Mouse (Mus musculus) mesoderm, embryonic 11.5 days (tissue): ENCODE results near the gene Abca2.

Source experiments
- DNase-seq: peaks from one replicate; pipeline ENCODE4 v3.0.0-alpha.2; 2012; ENCODE audit warnings: low read depth, low spot score

Abca2 gene

DNA sequence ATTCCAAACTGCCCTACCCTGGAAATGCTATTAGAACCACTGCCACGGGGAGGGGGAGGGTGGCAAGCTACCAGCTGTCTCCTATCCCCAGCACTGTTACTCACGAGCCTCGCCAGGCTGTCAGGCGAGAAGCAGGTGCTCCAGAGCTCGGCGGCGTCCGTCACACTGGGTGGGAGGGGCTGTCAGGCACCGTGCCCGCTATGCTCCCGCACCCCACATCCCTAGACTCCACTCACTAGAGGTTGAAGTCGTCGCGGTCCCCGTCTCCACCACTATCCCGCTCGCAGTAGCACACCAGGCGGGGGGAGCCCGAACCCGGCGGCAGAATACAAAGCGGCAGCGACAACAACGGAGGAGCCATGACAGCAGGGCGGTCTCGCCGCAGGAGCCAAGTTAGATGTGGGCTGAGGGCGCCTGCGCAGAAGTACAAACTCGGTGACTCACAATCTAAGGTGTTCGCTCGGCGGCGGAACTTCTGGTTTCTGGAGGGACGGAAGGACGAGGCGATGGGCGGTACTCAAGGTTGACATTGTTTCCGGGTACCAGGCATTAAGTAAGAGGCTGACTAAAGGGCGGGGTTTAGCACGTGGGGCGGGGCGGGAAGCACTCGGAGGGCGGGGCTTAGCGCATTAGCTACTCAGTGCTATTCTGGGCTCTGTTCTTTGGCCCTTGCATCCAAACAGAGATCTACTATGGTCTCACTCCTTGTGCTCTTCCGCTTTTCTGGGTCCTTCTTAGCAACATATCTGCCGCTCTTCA, 32.2 kb downstream of the Abca2 start, which contains the start of gene Paxx:
Gene Paxx, minus strand, starts transcription at position 544 of the 759 bp plus-strand sequence.
- peak; percentile 93 for DNase-seq

DNA sequence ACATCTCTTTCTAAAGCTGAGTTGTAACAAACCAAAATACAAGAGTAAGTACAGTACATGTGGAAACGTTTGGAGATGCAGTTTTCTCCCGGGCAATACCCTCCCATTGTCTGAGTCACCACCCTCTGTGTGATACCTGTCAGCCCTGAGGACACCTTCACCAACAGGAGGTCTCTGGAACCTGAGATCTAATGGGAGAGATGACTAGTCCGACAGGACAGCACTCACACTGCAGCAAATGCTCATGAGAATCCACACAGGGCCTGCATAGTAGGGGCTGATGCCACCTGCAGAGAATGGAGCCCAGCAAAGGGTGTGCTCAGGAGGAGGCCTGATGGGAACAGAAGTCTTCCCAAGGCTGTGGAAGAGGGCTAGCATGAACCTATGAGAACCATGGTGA, 32.9 kb downstream of the Abca2 start:
- DNase-seq: no peak

GRCm38 (mm10) chr2:25463630-25464029, 35.1 kb downstream of the Abca2 start:
- no peak for DNase-seq

GRCm38 (mm10) chr2:25465256-25465655, 36.8 kb downstream of the Abca2 start:
- DNase-seq: no peak

GRCm38 (mm10) chr2:25465816-25466635, 37.5 kb downstream of the Abca2 start:
- peak; percentile 4 for DNase-seq

DNA sequence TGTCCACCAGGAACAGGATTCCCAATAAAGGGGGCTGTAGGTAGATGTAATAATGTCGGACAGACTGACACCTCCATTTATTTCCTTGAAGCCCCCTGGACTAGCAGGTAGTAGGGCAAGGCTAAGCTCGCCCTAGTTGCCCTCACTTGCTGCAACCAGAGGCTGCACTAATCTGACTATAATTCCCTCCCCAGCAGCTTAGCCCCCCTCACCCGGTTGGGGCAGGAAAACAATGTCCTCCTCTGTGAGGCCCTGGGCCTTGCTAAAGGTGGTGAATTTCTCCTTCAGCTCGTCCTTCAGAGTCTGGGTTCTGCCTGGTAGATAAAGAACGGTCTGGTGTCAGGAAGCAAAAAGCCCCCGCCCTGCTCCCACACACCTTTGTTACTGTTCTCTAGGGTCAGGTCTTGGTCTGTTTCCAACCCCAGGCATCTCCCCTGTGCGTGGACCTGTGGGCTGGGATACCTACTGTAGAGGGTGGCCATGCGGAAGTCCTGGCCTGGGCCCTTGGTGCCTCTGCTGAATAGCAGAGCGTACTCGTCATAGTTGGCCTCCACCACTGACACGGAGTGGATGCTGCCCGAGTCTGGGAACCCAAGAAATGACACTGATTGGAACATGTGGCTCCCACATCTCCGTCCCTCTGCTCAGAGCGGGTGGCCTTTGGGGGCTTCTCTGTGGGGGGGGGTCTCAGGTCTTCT, 39.3 kb downstream of the Abca2 start:
- DNase-seq: no peak

DNA sequence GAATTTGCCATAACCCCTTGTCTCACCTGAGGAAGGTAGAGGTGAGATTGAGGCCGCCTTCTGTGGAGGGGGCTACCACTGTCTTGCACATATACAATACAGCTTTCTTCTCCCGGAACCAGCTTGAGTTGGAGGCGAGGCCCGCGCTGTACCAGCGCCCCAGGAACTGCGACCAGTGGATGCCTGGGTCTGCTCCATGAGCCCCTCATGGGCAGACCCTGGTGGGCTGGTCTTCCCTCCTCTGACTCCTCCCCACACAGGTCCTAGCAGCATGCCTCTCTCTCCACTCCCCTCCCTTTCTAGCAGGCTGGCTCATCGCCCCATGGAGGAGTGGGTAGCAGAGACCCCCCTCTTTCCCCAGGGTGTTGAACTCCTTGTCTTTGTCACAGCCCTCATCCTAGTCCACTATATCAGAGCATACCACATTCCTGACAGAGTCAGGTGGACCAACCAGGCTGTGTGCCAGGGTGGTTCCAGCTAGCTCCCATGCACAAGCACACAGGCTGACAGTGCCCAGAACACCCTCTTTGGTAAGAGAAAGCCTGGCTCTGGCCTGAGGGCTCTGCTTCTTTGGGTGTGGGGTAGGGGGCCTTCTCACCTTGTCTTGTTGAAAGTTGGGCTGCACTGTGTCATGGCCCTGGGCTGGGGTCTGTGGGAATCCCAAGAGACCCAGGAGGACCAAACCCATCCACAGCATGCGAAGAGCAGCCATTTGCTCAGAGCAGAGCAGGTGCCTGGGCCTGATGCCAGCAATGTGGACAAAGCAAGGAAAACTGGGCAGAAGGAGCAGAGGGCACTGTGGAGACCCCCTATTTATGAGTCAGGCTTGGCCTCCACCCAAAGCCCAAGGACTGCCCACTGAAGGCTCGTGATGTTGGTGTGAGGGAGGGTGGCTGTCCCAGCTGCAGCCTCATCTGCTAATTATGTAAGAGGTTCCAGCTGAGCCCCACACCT, 40.7 kb downstream of the Abca2 start:
- no peak for DNase-seq

- no peak for DNase-seq
Measured at GRCm38 (mm10) chr2:25469969-25470368, 41.5 kb downstream of the Abca2 start, which contains the start of gene Ptgds. Gene Ptgds, minus strand, starts transcription at chr2:25470046.

GRCm38 (mm10) chr2:25472550-25472949, 44.0 kb downstream of the Abca2 start:
- no peak for DNase-seq

- DNase-seq: no peak
Measured at GRCm38 (mm10) chr2:25477541-25477940, 49.0 kb downstream of the Abca2 start.

GRCm38 (mm10) chr2:25477967-25478675, 49.6 kb downstream of the Abca2 start:
- DNase-seq: no peak

- no peak for DNase-seq
Measured at GRCm38 (mm10) chr2:25479551-25480311, 51.2 kb downstream of the Abca2 start.

DNA sequence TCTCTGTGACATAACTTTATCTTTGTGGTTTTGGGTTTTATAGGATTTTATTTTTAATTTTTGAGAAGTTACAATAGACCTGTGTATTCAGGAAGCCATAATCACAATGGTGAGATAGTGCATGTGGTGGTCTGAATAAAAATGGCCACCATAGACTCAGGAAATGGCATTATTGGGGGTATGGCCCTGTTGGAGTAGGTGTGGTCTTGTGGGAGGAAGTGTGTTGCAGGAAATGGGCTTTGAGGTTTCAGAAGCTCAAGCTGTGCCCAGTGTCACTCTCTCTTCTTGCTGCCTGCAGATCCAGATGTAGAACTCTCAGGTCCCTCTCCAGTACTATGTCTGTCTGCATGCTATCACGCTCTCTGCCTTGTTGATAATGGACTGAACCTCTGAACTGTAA, 52.0 kb downstream of the Abca2 start:
- DNase-seq: no peak

- no peak for DNase-seq
Measured at GRCm38 (mm10) chr2:25482969-25483368, 54.5 kb downstream of the Abca2 start.

GRCm38 (mm10) chr2:25484901-25485647, 56.6 kb downstream of the Abca2 start:
- no peak for DNase-seq

DNA sequence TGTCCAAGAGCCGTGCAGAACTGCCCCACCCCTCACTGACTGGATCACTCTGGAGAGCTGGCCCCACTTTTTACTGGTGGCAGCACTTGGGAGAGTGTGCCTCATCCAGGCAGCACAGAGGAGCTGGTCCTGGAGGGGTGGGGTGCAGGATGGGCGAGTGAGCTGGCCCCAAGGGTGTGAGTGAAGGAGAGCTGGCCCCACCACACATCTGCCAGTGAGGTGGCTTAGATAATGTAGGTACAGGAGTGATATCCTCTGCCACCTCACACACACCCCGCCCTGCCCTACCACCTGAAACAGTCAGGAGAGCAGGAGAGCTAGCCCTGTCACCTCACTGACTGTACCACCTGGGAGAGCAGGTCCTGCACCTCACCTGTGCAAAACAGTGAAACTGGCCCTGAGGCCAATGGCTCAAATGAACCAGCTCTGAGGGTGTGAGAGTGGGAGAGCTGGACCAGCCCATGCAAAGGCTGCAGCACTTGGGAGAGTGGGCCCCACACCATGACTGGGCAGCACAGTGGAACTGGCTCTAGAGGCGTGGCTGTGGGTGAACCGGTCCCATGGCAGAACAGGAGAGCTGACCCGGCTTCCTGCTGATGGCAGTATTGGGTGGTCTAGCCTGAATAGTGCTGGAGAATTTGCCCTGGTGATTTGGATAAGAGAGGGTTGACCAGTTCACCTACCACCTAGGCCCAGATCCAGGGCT, 59.6 kb downstream of the Abca2 start:
- DNase-seq: no peak

DNA sequence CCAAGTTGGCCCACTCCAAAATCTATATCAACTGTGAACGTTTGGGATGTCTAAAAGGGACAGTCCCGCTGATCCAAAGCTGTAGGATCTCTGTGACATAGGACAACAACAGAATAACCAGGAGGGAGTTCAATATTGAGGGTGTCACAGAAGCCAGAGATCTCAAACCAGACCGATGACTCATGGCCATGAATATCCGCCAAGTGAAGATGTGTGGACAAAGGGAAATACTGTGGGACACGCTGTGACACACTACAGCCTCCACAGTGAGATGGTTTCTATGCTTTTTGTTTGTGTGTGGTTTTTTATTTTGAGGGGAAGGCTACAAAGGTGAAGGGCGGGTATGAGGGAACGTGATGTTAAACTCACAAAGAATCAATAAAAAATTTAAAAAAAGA, 60.2 kb downstream of the Abca2 start:
- DNase-seq: no peak

GRCm38 (mm10) chr2:25492988-25493387, 64.5 kb downstream of the Abca2 start:
- no peak for DNase-seq
